8 mouse cellular contexts compared by ENCODE assay signal in genomic region chr3:51648037-51648664, GRCm38 (mm10). TPM values are rescaled to one million over a fixed set of nuclear protein-coding genes. Genes with fewer than 3 reads are reported as not detected.
DNase-seq lines count a peak whose midpoint lies in the region; ATAC-seq and TF ChIP-seq lines count a peak whose summit lies in the region.

No protein-coding gene starts in this region.

- no peak overlapping the region for H3K4me3 ChIP-seq in cortical plate, adult 2 months (ENCODE audit: insufficient read depth, low read length)
- H3K4me3 ChIP-seq in hindbrain, postnatal 0 days (ENCODE audit: low read length): no peak overlapping the region
- peak overlapping the region; percentile 32 for H3K4me3 ChIP-seq in left cerebral cortex, adult 2 months

- H3K4me2 ChIP-seq in hindbrain, postnatal 0 days (ENCODE audit: low read depth, low read length): peak overlapping the region; percentile 29; the same call in 1 of the 2 replicates

- no peak for TF ChIP-seq POLR2A in cortical plate, adult 2 months (IDR thresholded peaks at IDR 0.05; ENCODE audit: extremely low read depth, insufficient read depth, low read length)

- peak; percentile 77 for DNase-seq in gastrocnemius, postnatal 10 days
- DNase-seq in hindbrain, postnatal 0 days (ENCODE audit: low spot score): peak; percentile 90
- DNase-seq in left cerebral cortex, adult 2 months (ENCODE audit: extremely low spot score in 1 of 2, low spot score in 2 of 2): peak; percentile 80 to 82
- peak; percentile 62 for DNase-seq in retina, postnatal 7 days (ENCODE audit: low read depth, low spot score)
- peak; percentile 45 for DNase-seq in urinary bladder, adult 2 months (ENCODE audit: low spot score)

- H3K9me3 ChIP-seq in hindbrain, postnatal 0 days (ENCODE audit: low read length): no peaks in the 10 kb centered on the region

- intact Hi-C loops in left cerebral cortex, adult 2 months (cut with DNase I): loop anchor here (1.0 to 2.0 kb wide), 2 partner anchors 65 to 595 kb away; no protein-coding TSS in a partner anchor

- no peaks in the 10 kb centered on the region for H3K27me3 ChIP-seq in hindbrain, postnatal 0 days (ENCODE audit: insufficient read depth, low read length)

- H3K36me3 ChIP-seq in hindbrain, postnatal 0 days (ENCODE audit: insufficient read depth, low read length): no peaks in the 10 kb centered on the region

- peak; percentile 94 for TF ChIP-seq CTCF in cortical plate, adult 2 months (IDR thresholded peaks at IDR 0.05; ENCODE audit: extremely low read depth, insufficient read depth, low read length)
- TF ChIP-seq CTCF in hindbrain, postnatal 0 days (IDR thresholded peaks at IDR 0.05; ENCODE audit: low read depth): peak; percentile 96
- TF ChIP-seq CTCF in left cerebral cortex, adult 2 months (IDR thresholded peaks at IDR 0.05): peak; percentile 99

- H3K4me1 ChIP-seq in cortical plate, adult 2 months (ENCODE audit: control insufficient read depth, insufficient read depth, low read length): 0 out of 2 replicates have a peak, but pooled peaks cover 2% of the 10 kb centered on the region
- no peaks in the 10 kb centered on the region for H3K4me1 ChIP-seq in hindbrain, postnatal 0 days (ENCODE audit: insufficient read depth, low read length)

- peak; percentile 44 for ATAC-seq in activated CD4-positive, CD25-positive, alpha-beta regulatory T cell, adult 4 months
- ATAC-seq in hindbrain, postnatal 0 days: peak; percentile 70
- peak; percentile 75 for ATAC-seq in megakaryocyte, adult 5-6 weeks (ENCODE audit: poor library complexity, severe bottlenecking)

- H3K9ac ChIP-seq in hindbrain, postnatal 0 days (replicated peaks; ENCODE audit: low read length): no peak overlapping the region

- 40% methylated on average over 15 of the region's 15 CpGs for WGBS in hindbrain, postnatal 0 days

- H3K27ac ChIP-seq in cortical plate, adult 2 months (ENCODE audit: insufficient read depth, low read length): no peak overlapping the region
- H3K27ac ChIP-seq in hindbrain, postnatal 0 days: no peak overlapping the region
- H3K27ac ChIP-seq in left cerebral cortex, adult 2 months: no peak overlapping the region

RNA-seq across cellular contexts. Expression of gene Mgst2, which starts 12.0 kb away (rescaled TPM):
- polyA plus RNA-seq in activated CD4-positive, CD25-positive, alpha-beta regulatory T cell, adult 4 months (2017; shearing (Covaris generic)): 100 to 1,000 TPM in 1 of 2 experiments, 10 to 100 TPM in 1; 82.2 to 161 TPM
- polyA plus RNA-seq in cortical plate, adult 2 months (2012; rRNA removed): 0.13 and 0.40 TPM in 2 replicates
- 1 to 10 TPM in 1 of 2 experiments, under 1 TPM in 1; 0.99 to 1.4 TPM for total RNA-seq in gastrocnemius, postnatal 10 days (2021)
- total RNA-seq in hindbrain, postnatal 0 days (2014; rRNA removed): not detected in 2 replicates
- 1.0 and 1.6 TPM in 2 replicates for polyA plus RNA-seq in hindbrain, postnatal 0 days (2015; fragmentation: Nextera tagmentation; extraction: Ambion mirVana)
- total RNA-seq in left cerebral cortex, adult 2 months (2021): not detected
- total RNA-seq in megakaryocyte, adult 5-6 weeks (2015): 66.9 and 85.5 TPM in 2 replicates
- total RNA-seq in megakaryocyte, adult 5-6 weeks (2017): 38.3 and 40.8 TPM in 2 replicates
- 16.9 and 32.1 TPM in 2 replicates for polyA plus RNA-seq in urinary bladder, adult 2 months (2012; rRNA removed)

Comparison
In these comparisons a context has a peak if more than half of its experiments do, and no peak if none do; other contexts are left out.
1. RNA of gene Mgst2, which starts 12.0 kb away (total RNA-seq): 38.3 to 85.5 TPM in megakaryocyte, adult 5-6 weeks; 0.99 to 1.4 TPM in gastrocnemius, postnatal 10 days, not detected in left cerebral cortex, adult 2 months and not detected in hindbrain, postnatal 0 days; every median in the first group is over 10 times any median in the second.
2. Peak in every context shown above with its lines, with median percentiles within 50 percentile points of each other: ATAC-seq, CTCF ChIP-seq and DNase-seq.